Comparison of ENCODE assay signal across 13 mouse cellular contexts in genomic region chr7:141420030-141420702, GRCm38 (mm10). TPM values are rescaled to one million over a fixed set of nuclear protein-coding genes. Genes with fewer than 3 reads are reported as not detected.
"Had no signal": no experiment of that assay in that cellular context is flagged by ENCODE, and none has a peak within 500 bp of the region (broad histone marks: within the 10 kb centered on the region; RNA-seq: fewer than 3 reads in every experiment).

No protein-coding gene starts in this region.

- H3K4me2 ChIP-seq: hindbrain, embryonic 14.5 days; kidney, embryonic 15.5 days; limb, embryonic 12.5 days; midbrain, embryonic 13.5 days had no signal

- ATAC-seq: lung, postnatal 0 days; midbrain, embryonic 13.5 days had no signal

- H3K4me3 ChIP-seq: kidney, embryonic 15.5 days; limb, embryonic 12.5 days; midbrain, embryonic 13.5 days had no signal

- H3K9me3 ChIP-seq: kidney, embryonic 15.5 days; limb, embryonic 12.5 days; midbrain, embryonic 13.5 days had no signal

- H3K4me1 ChIP-seq: kidney, embryonic 15.5 days; midbrain, embryonic 13.5 days had no signal

- H3K27ac ChIP-seq: hindbrain, embryonic 14.5 days; kidney, embryonic 15.5 days; limb, embryonic 12.5 days; midbrain, embryonic 13.5 days had no signal

- DNase-seq: kidney, adult 18-20 months; kidney, postnatal 14 days; lung, adult 2 months; lung, postnatal 36 days; right cerebral cortex, postnatal 14 days; thymus, adult 18-20 months; thymus, postnatal 25 days had no signal

- H3K9ac ChIP-seq: hindbrain, embryonic 14.5 days; kidney, embryonic 15.5 days; limb, embryonic 12.5 days; midbrain, embryonic 13.5 days had no signal

- H3K27me3 ChIP-seq: kidney, embryonic 15.5 days had no signal

- H3K36me3 ChIP-seq: kidney, embryonic 15.5 days; limb, embryonic 12.5 days; midbrain, embryonic 13.5 days had no signal

RNA-seq across cellular contexts. Expression of gene Cend1, which starts 9.1 kb away (rescaled TPM):
- total RNA-seq: megakaryocyte progenitor cell, adult 5-6 weeks had no signal
